Mouse (Mus musculus) right cerebral cortex, postnatal 36 days (tissue): ENCODE results near the gene Ulk4.
A peak's percentile ranks its signal among the peaks of the same experiment; 100 is the strongest.

Source experiments
- DNase-seq, 2 experiments: peaks; one replicate each; pipeline ENCODE4 v3.0.0; 2022; ENCODE audit warnings: low spot score in 2 of 2, mixed read lengths in 1 of 2

The Ulk4 gene

DNA sequence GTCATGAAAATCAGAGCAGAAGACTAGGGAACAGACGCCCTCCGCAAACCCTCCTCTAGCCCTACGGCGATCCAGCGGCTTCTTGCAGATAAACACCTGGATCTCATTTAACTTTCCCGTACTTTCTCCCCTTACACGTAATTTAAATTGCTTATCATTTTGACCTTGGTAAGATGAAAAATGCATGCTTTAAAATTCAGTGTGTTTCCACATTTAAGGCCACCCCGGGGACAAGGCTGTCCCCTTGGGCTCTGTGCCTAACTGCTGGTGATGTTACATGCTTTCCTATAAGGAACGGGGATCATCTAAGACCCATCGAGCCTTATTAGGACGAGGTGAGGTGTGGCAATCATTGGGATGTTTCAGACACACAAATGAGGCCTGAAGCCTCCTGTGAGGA is 256.6 kb downstream of the Ulk4 start:
- DNase-seq: no peak

DNA sequence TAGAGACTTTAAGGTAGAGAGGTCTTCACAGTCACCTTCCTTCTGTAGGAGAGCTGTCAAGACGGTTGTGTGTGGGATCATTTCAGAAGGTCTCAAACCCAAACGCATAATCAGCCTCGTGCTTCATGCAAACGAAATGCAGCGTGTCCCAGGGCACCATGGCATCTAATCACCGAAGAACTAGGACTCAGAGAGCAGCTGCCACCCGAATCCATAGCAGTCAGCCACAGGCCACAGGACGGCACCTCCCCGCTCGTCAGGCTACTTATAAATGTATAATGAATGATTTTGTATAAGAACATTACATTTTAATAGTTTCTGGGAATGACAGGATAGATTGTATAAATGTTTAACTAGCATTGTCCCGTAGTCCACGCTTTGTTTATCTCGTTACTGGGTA is 257.1 kb downstream of the Ulk4 start:
- no peak for DNase-seq

DNA sequence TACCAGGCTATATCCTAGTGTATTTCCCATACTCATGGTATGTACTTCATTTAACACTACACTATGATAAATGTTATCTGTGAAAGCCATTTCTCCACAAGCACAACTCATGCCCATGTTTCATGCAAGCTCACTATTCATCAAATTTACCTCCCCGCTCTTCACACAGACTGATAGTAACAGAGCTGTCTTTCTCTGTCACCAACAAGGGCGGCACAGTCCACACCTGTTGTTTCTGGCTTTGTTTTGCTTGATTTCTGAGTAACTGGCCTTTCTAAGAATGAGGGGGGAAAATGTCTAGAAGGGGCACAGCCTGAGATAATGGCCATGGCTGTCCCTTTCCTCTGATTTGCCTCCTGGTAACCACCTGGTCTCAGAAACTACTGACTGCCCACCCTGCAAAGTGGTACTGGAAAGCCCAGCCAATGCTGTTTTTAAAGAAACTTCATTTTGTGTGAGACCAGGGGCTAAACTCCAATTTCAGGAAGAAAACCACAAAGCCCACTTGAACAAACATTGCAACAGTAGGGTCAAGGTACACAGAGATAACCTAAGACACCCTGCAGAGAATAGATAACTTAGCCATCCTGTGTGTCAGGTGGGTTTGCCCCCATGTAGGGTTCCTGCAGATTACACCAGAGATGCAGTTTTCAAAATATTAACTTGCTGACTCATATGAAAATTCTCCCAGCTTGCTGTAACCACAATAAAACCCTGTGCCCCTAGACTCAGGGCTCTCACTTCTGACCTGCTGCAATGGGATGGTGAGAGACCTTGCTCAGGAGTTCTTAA is 258.3 kb downstream of the Ulk4 start:
- DNase-seq: no peak

DNA sequence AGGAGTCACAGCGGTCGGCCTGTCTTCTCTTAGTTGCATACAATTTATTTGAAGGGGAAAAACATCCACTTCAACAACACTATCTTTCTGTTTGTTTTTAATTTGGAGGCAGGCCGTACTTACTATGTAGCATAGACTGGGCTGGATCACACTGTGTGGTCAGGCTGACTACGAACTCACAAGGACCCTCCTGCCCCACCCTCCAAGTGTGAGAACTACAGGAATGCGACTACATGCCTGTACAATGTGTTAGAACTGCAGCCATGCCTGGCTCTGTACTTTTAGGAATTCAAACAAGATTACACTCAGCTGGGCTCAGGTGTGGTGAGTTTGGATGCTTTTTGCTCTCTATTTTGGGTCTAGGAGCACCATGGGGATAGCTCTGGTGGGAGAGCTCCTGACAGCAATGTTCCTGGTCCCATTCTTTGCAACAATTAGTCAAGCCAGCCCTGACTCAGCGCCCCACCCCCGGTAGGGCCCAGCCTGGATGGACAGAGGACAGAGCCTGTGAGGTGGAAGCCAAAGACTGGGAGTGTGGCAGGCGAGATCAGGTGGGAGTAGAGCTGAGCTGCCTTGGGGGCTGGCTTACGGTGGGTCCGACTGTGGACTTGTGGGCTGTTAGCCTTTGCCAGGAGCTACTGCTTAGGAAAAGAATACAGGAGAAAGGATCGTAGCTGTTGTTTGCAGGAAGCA is 261.0 kb downstream of the Ulk4 start:
- no peak for DNase-seq

DNA sequence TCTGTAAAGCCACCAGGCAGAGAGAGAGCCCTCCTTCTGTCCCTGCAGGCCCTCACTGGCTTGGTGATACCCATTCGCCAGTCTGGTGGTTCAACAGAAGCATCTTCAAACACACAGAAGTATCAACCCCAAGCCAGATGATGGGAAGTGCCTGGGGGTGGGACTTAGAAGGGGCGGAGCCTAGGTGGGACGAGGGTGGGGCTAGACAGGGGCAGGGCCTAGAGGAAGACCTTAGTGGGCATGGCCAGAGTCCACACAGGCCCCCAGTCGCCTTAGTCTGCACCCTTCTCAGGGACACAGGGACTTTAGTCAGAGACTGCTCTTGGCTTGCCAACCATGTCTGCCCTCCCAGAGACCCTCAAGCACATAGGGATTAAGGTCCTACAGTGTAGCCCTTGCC is 265.5 kb downstream of the Ulk4 start:
- DNase-seq: no peak

DNA sequence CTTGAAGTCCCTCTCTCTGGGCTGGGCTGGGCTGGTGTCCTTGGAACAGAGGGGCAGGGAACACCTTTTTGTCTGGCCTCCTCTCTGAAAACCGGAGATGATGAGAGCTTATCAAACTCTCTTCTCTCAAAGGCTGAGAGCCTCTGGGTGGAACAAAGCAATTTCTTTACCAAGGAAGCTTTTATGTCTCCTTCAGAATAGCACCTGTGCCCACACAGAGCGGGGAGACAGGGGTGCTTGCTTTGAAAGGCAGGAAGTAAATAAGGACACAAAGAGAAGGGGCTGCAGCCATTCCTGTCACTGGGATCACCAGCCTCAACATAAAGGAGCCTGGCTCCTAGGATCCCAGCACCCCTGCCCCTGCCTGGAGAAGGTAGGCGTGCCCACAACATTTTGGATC is 266.5 kb downstream of the Ulk4 start:
- no peak for DNase-seq

DNA sequence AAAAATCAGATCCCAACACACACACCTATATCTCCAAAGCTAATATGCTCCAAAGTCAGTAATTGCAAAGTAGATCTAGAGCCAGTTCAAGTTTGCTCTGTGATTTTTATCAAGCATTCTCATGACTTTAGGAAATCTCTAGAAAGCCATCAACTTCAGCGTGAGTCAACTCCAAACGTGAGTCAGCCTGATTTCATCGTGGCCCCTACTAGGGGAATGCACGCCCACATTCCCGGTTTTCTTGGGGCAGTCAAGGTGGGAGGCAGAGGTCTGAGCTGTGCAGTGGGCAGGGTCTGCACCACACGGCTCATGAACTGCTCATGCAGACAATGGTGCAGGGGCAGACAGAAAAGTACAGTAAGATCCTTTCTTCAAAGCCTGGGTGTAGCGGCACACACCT is 271.0 kb downstream of the Ulk4 start:
- DNase-seq: no peak

DNA sequence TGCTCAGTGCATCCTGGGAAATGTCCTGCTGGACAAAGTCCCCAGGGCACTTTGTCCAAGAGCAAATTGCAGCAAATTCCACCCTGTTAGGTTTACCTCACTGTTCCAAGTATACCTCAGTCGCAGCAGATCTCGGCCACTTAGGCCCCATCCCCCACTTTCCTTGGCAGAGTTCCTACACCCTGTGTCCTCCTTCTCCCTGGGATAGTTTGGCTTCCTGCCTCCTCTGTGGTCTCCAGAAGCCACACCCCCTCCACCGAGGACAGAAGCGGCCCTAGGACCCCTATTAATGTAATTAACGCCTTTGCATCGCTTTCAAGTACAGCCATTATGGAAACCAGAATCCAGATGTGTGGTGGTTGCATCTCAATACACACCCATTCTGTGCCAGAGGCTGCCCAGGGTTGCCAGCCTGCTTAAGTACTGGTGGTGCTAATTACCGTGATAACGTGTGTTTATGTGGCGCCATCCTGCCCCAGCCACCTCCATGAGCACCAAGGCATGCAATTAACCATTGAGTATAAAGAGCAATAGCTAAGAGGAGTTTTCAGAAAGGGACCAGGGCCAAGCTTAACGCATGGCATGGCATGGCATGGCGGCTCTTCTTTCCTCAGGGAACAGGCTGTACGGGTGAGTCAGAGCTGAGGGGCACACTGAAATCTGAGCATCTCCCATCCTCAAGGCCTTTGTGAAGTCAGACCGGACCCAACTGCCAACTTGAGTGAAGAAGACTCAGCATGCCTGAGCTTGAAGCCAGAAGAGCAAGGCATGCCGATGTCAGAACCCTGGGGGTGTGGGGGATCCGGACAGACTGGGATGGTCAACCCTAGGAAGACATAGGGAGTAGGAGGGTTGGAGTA is 275.1 kb downstream of the Ulk4 start:
- no peak for DNase-seq

DNA sequence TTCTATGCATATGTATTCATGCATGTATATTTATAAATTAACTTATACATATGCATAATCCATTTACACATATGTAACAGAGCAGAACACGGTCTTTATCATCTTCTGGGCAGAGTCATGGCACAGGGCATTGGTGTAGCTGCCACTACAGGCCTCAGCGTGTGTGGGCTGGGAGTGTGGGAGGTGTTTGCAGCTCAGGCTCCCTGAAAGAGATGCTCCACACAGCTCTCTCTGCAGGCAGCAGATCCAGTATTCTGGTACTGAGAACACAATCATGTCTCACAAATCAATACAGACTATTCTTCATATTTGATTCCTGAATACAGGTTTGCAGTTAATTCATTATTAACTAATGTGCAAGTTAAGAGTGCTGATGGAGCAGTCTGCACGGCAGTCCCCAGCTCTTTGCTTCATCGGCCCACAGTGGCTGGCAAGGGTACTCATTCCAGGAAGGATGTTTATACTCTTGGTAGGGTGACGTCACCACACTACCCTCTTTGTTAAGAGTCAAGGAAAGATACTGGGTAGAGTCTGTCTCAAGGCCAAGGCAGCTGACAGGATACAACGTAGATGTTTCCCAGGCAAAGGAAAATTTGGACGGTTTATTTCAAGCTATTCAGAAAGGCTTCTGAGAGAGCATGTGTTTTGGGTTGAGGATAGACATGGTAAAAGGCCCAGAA is 276.2 kb downstream of the Ulk4 start:
- DNase-seq: peak; percentile 22 to 60

DNA sequence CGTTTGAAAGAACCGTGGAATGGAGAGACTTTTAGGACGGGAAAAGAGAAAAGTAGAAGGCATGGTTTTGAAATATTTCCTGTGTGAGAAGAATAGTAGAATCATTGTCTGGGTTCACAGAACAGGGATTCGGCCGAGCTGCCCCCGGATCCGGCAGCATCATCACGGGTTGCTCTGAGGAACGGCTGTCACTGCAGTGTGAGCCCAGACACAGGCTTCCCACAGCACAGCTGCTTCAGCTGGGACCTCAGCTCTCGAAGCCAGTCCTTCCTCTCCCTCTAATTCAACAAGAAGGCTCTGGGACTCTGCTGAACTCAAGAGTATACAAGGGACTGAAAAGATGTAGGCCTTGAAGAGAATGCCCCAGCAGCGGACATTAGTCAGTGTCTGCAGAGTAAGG is 278.3 kb downstream of the Ulk4 start:
- no peak for DNase-seq

DNA sequence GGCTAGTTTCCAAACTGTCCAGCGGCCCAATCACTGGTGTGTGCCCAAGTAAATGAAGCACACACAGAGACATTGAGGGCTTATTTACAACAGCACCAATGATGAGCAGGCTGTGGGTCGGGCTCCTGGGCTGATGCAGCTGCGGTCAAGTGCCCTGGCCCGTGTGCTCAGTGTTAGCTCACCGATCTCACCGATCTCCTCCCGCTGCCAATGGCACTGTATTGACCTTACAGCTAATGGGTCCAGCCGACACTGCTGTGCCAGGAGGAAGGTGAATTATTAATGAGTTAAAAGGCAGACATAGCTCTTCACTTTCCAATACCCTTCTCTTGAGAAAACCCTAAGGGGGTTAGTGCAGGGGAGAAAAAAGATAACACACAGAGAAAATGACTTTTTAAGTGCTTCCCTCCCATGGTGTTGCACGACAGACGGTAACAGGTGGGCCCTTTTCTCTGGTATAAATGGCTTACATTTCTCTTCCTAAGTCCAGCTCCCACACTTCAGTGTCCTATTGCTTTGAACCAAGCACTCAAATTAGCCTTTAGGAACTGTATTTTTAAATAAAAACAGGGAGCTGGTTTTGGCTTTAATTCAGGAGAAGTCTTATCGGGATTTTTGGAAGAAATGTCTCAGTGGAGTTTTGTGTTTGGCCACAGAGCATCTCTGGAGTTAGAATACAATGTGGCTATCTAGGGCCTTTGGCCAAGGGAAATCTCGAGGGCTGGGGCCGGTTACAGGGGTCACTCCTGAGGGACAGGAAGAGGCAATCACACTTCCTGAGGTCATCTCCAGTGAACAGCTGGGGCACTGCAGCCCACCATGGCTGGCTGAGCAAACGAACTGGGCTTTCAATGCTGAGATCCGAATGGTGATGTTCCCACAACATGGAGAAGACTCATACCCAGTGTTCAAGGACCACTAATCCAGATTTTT is 282.5 kb downstream of the Ulk4 start:
- no peak for DNase-seq

DNA sequence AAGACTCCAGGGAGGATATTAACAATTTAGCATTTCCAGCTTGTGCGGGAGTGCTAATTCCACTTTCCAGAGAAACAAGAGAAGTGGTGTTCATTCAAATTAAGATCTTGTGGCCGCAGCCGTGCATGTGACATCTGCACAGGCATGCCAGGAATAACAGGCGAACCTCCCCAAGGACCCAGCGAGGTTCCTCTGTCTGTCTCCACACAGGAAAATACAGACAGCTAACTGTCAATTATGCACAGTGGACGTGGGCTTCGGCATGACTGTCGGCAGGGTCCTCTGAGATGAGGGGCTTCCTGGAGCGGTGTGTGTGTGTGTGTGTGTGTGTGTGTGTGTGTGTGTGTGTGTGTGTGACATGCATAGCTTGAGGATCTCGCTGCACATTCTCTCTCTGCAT is 284.0 kb downstream of the Ulk4 start:
- no peak for DNase-seq

DNA sequence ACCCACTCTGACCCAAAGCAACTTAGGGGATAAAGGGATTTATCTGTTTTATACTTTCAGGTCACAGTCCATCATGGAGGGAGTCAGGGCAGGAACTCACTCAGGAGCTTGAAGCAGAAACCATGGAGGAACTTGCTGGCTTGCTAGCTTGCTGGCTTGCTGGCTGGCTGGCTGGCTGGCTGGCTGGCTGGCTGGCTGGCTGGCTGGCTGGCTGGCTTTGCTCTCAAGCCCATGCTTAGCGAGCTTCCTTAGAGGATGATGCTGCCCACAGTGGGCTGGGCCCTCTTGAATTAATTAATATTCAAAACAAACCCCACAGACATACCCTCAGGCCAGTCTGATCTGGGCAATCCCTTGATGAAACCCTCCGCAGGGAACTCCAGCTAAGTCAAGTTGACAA is 285.2 kb downstream of the Ulk4 start:
- no peak for DNase-seq

DNA sequence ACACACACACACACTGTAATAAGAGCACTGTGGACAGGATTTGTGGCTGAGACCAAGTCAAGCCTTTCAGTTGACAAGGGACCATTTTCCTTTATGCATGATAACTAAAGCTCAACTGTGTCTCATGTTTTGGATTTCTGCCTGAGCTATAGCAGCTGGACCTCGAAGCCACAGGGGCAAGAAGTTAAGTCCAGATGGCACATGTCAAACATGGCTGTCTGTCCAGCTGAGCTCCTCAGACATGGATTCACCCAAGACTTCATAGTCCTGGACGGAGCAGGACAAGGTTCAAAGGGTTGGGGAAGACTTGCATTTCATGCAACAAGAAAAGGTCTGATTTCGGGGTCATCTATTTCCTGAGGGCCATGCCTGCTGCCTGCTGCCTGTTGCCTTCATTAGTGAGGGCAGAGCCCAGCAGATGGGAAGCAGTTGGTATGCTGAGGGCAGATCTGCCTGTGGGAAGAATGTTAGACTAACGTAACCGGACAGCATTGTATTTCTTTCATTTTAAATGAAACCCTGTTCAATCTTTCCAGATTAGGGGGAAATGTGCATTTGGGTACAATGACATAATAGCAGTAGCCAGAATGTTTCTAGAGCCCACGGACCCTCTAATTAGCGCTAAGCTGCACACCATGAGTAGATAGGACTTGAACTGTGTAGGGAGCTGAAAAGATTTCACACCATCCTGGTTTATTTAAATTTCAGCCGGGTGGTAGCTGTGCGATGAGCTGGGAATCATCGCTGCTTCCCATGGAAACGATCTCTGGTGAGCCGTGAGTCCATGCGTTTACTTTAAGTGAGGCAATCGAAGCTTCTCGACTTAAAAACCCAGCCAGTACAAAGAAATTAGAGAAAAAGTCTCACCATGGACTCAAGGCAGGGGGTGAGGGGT is 286.9 kb downstream of the Ulk4 start:
- no peak for DNase-seq

DNA sequence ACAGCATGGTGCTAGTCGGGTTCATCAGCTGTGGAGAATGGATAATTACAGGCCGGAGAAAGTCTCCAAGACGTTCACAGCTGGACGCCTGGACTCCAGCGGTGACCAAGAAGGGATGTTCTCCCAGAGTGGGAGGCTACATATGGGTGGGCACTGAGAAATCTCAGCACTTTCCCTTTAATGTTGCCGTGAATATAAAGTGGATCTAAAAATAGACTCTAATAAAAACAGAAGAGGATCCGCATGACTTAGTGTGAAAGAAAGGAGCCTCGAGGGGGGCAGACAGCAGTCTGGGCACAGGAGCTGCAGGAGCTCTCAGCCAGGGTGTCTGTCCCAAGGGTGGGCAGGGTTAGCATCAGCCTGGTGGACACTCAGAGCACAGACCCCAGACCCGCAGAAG is 288.9 kb downstream of the Ulk4 start:
- DNase-seq: no peak

DNA sequence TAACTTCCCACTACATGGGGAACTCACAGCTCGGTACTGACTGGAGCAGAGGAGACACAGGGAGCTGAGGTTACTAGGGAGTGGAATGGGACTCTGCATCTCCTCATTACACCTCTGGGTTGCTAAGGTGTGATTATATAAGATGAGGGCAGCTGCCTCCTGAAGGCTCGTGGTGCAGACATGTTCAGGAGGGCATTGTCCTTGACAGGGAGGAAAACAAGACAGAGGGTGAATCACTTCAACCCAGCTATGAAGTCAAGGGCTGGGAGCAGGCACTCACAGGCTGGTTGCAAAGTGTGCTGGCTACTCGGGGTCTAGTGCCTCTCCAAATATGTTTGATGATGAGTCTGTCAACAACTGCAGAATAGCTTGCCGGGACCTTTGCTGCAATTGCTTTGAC is 290.0 kb downstream of the Ulk4 start:
- DNase-seq: no peak

DNA sequence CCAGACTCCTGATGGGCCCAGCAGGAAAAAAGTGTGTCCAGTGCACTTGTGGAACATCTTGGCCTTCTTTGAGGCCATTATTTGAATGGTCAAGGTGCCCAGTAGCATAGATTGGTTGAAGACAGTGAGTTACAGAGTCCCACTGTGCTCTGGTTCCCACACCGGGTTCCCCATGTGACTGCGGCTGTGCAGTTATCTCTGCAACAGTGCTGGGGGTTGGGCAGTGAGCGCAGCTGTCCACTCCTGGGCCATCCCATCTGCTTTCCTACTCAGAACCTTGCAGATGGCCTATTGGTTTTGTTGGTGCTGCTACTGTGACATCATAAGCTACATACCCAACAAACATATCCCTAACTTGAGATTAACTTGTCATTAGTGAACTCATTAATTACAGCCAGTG is 290.7 kb downstream of the Ulk4 start:
- no peak for DNase-seq

DNA sequence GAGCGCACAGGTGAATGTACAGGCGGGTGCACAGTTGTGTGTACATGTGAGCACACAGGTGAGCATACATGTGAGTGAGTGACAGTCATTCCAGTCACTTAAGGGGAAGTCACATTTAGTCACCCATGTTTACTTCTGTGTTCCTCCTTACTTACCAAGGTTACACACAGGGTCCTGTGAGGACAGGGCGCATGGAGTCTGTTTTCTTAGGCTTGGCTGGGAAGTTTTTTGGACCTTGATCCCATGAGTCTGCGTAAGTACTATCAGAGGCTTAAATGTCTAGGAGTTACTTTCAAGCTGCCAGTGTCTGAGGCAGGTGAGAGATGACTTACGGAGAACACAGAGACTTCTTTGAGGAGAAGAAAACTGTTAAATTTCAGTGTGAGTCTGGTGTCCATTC is 291.5 kb downstream of the Ulk4 start:
- DNase-seq: no peak

DNA sequence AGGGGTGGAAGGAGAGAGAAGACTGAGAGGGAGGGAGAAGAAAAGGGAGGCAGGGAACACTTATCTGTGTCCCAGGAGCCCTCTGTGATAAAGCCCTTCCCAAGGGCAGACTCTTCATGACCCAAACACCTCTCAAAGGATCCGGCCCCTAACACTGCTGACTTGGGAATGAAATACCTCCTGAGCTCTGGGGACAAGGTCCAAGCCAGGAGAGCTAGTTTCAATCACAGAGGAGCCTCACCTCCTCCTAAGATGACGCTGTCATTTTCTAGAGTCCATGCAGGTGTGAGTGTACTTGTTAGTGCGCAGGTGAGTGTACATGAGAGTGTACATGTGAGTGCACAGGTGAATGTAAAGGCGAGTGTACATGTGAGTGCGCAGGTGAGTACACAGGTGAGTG is 292.0 kb downstream of the Ulk4 start:
- DNase-seq: no peak

DNA sequence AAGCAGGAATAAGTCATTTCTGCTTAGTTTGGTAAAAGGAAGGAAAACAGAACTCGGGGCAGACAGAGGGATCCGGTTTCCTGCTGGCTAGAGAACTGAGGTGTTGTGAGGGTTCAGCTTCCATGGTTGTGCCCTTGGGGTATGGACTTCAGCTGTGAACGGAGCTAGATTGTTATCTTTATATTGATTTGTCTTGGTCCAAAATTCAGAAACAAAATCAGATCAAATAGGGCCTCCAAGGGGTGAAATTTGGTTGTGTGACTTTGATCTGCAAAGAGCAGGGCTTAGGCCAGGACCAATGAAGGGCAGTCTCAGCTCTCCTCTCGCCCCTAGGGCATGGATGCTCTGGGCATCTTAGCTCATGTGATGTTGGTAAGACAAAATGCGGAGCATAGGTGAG is 292.5 kb downstream of the Ulk4 start:
- DNase-seq: no peak
